Mouse (Mus musculus): ENCODE data around the gene Nt5c2.

Nt5c2 gene

DNA sequence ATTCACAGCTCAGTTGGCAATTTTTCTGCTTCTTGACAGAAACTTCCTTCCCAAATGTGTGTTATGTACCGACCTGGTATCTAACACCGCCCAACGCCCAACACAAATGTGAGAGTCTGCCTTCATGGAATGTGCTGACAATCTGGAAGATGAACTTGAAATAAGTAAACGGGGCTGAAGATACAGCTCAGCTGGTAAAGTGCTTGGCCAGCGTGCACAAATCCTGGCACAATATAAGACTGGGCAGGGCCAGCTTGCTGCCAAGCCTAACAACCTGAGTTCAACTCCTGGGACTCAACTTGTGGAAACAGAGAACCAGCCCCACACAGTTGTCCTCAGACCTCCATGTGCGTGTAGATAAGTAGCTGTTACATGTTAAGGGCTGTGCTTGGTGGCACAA, 48.6 kb downstream of the Nt5c2 start:
- DNase-seq (ENCODE audit: low spot score): no peak

DNA sequence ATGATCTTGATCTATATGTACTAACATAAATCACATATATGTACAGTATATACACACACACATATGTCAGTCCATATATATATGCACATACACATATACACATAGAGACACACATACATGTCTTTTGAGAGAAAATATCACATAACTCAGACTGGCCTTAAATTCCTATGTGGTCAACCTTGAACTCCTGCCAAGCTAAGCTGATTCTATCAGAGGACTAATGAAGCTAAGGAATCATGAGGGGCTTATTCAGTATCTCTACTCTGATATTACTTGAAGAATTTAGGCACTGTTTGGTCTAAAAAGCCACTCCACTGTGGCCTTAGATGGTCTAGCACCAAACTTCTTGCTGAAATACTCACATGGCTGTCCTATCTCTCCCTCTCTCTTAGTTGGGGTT, 49.5 kb downstream of the Nt5c2 start:
- DNase-seq (ENCODE audit: low spot score): no peak

DNA sequence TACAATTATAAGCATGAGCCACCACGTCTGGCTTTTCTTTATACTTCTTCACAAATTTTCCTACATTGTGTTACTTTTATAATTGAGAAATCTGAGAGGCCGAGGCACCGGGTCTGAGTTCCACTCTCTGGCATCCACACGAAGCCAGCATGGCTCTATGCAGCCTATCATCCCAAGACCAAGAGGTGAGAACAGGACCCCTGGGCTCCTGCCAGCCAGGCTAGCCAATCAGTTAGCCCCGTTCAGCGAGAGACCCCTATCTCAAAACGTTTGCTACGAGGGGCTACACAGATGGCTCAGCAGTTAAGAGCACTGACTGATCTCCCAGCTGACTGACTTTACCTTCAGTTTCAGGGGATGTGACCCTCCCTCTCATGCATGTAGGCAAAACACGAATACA, 50.6 kb downstream of the Nt5c2 start:
- no peak for DNase-seq (ENCODE audit: low spot score)

DNA sequence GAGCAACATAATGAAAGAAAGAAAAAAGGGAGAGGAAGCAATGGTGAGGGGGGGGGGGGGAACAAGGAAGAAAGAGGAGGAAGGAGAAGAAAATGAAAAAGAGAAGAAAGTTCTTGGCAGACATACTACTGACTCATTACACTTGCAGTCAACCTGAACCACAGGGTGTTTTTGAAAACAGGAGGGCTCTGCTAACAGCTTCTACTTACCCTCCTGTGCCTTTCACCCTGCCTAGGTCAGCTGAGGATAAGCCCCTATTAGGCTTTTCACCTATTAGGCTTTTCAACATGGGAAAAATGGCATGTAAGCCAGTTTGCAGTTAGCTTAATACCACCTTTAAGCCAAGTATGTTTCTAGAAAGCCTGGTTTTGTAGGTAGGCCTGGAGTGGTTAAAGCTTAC, 51.5 kb downstream of the Nt5c2 start:
- no peak for DNase-seq (ENCODE audit: low spot score)

DNA sequence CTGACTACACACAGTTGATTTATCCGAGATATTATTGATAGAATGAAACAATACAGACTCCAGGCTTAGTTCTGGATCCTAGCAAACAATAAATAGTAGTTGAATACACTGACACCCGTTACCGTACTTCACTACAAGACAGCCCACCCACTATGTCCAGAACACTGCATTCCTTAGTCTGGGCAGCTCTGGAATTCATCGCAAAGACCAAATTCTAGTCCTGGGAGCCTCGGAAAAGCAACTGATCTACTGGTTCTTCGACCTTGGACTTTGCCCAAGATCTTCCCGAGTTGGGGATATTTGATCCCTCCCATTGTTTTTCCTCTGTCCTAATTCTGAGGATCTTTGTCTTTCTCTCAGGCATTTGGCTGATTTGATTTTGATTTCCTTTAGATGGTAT, 52.1 kb downstream of the Nt5c2 start:
- no peak for DNase-seq (ENCODE audit: low spot score)

DNA sequence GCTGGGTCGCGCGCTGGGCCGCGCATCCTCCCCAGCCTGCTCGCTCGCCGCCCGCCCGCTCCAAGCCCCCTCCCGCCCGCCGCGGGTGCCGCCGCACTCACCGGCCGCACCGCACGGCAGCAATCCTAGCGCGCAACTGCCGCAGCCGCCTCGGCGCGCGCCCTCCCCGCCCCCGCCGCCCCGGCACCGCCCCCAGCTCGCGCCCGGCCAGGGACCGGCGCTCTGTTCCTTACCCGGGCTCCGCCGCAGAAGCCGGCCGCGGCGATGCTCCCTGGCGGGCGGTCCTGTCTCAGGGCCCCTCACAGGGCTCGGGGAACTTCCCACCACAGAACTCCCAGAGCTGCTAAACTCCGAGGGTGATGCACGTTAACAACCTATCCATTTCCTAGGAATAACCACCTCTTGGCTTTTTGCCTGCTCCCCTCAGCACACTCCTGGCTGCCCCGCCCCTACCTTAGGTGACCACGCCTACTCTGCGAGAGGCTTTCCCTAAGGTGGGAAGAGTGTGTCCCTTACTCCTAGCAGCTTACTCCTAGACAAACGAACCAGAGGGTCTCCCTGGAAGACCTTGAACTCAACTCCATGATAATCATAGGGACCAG, 52.7 kb downstream of the Nt5c2 start:
- DNase-seq (ENCODE audit: low spot score): peak; percentile 61

DNA sequence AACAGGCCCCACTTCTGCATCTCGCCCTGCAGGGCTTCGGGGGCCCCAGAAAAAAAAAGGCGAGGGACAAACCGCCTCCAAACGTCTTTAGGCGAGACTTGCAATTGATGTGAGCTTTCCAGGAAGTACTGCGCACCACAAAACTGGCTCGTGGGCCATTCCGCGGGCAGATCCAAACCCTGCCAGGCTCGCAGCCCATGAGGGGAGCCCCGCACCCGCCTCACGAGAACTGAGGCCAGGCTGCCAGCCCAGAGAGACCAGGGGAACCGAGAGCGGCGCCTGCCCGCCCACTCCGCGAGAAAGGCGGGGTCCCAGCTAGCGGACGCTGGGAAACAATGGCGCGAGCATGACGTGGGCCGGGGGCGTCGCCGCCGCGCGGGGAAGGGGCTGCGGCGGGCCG, 53.3 kb downstream of the Nt5c2 start:
- peak; percentile 86 for DNase-seq (ENCODE audit: low spot score)

DNA sequence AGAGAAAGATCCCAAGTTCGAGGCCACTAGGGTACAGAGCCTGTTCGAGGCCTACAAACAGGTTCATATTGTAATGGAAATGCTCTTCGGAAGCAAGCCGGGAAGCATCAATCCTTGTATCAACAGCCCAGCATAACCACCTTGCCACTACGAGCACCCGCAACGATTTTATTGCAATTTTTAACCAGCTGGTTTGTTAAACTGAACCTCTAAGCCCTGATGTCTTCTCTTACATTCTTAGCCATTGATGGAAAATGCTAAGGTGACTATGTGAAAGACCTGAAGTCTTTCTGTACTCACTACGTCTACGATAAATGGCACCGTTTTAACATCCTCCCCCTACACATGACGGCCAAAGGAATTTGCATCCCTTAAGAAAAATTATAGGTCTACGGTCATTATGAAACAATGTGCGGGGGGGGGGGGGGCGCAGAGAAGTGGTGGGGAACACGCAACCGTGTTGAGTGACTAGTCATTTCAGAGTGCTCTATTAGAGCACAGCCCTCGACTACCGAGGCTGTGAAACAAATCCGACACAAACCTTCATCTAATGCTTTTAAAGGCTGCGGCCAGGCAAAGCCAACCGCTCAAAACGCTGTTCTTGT, 53.8 kb downstream of the Nt5c2 start:
- no peak for DNase-seq (ENCODE audit: low spot score)

DNA sequence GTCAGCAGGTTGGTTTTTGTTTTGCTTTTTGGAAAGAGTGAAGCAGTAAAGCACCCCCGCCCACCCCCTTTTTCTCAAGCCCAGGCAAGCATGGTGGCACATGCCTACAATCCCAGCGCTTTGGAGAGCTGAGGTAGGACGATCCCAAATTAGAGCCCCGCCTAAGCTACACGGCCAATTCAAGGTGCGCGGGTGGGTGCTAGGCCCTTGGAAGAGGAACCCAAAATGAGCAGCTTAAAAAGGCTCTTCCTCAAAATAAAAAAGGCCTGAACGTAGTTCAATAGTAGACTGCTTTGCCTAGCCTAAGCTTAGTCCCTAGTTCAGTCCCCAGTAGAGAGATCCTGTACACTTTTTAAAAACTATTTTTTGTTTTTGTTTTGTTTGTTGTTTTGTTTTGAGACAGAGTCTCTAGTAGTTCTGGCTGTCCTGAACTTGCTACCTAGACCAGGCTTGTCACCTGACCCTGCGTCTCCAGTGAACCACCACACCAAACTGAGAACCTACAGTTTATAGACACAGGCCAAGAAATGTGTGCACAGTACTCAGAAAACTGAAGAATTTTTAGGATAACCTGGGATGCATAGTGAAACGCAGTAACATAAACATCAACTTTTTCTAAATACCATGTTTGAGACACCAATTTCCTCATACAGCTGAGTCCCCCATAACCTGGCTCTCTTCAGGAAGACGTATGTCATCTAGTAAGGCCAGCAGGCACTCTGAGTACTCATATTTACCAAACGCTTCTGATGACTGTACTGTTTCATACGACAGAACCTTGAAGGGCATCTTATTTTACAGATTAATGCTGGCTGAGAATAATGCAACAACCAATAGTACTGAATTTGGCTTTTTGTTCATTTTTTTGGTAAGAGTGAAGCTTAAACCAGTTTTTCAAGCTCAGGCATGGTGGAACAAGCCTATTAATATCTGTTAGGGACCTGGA, 54.6 kb downstream of the Nt5c2 start:
- DNase-seq (ENCODE audit: low spot score): no peak

DNA sequence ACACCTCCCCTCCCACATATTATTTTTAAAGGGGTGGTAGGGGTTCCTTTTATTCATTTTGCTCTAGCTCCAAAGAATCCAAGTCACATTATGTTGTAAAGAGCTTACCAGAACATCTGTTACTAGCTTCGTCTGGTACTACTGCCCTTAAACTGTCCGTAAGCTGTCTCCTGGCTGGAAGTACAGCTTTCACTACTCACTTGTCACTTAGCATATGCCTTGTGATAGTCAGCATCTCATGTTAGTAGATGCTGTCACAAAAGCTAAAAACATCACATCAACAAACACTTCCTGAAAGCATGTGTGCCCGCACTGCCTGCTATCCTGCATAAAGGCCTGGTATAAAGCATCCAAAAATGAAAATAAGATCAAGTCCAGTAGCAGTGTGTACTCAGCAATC, 55.4 kb downstream of the Nt5c2 start:
- DNase-seq (ENCODE audit: low spot score): no peak

DNA sequence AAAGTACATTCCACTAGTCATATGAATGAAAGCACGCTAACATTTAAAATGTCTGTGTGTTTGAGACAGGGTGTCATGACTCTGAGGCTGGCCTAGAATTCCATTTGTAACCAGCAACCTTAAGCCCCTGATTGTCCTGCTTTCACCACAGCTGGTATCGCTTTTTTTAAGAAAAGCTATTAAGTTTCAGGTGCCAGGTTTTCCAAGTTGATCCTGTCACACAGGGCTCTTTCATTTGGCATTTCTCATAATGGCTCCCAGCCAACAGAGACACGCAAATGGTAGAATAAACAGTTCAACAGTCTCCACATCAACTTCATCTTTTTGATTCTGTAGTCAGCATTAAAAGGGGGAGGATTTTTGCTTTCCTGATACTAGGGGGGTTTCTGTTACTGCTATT, 56.4 kb downstream of the Nt5c2 start:
- DNase-seq (ENCODE audit: low spot score): no peak

DNA sequence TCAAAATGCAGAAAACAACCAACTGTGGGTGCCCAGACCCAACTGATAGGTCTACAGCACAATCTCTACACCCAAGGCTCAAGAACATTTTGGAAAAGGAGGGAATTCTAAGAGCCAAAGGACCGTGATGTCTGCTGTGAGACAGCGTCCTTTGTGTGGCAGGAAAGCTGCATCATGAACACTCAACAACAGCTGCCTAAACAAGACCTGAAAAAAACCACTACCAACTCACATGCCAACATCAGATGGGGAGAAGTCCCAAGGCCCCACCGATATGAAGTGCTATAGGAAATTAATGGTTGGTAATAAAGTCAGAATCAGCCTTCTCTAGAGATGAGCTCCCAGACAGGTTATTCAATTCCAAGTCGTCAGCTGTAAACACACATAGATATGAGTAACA, 57.0 kb downstream of the Nt5c2 start:
- DNase-seq (ENCODE audit: low spot score): no peak

DNA sequence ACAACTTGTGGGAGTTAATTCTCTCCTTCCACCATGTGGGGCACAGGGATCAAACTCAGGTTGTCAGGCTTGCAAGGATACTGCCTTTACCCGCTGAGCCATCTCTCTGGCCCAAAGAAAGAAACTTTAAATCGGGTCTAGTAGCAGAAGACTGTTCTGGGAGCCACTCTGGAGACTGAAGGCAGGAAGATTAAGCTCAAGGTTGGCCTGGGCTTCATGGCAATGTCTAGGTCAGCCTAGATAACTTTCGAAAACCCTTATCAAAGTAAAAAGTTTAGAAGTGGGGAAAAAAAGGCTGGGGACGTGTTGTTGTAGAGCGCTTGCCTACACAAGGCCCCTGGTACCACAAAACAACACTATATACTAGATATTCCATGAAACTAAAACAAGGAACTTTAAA, 58.0 kb downstream of the Nt5c2 start:
- DNase-seq (ENCODE audit: low spot score): no peak

DNA sequence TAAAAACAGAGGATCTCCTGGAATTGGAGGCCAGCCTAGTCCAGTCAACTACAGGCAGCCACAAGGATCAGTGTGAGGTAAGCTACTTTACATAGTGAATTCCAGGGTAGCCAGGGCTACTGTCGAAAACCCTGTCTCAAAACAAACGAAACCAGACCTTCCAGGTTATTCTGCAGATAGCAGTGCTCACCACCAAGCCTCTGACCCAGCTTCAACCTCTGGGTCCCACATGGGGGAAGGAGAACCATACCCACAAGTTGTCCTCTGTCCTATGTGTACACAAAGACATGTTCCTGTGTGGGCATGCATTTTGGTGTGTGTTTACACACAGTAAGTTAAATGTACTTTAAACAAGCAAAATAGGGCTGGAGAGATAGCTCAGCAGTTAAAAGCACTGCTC, 58.5 kb downstream of the Nt5c2 start:
- no peak for DNase-seq (ENCODE audit: low spot score)

DNA sequence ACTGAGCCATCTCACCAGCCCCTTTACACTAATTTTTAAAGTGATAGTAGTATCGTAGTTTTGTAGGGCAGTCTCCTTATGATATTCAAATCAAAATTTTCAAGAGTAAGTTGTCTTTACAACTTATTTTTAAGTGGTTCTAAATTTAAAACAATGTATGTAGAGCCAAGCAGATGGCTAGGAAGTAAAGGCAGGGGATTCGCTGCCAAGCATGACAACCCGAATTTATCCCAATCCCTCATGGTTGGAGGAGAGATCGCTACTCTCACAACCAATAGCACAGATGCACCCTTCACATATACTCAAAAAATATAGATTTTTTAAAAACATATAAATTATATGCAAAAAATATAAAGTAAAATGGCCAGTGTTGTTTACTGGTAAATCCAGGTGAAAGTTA, 59.3 kb downstream of the Nt5c2 start:
- no peak for DNase-seq (ENCODE audit: low spot score)

DNA sequence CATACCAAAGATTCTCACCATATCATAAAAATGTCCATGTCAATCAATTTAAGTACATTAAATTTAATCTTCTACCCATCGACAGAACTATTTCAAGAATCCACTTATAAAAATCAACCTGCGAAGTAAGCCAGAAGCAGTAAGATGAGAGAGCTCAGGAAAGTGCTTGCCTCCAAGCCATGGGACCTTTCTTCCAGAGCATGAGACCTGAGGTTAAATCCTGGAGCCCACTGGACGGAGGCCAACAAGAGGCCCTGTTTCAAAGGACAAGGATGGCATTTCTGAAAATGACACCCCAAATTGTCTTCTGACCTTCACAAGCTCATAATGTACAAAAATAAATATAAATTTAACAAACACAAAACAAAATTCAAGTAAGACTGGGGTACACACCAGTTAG, 61.4 kb downstream of the Nt5c2 start:
- no peak for DNase-seq (ENCODE audit: low spot score)

DNA sequence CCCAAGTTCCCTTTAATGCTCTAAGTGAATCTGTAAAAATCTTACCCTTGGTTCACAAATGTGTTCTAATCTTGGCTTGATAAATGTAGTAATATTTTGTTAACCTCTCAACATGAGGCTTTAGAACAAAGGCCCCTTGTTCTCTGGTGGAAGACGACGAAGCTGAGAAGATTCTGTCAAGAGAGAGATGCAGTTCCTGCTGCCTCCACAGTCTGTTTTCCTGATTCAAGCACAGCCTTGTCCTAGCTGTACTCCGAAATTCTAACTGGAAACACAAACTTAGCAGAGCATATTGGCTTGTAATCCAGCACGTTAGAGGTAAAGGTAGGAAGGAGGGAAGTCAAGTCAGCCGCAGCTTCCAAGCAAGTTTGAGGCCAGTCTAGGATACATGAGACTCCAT, 62.0 kb downstream of the Nt5c2 start:
- DNase-seq (ENCODE audit: low spot score): no peak

DNA sequence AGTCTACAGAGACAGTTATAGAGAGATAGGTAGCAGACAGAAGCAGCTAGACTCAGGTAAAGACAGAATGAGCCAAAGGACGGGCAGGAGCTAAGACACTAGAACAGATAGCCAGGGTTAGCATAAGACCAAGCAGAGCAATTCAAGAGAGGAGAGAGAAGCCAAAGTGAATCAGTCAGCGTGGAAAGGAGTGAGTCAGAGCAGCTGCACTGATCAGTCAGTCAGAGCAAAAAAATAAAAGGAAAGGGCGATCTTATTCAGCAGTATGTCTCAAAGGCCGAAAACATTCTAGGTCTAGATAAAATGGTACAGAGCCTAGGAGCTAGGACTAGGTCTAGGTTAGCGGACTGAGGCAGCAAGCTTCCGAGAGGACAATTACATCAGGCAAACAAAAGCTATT, 70.6 kb downstream of the Nt5c2 start:
- no peak for DNase-seq (ENCODE audit: low spot score)

DNA sequence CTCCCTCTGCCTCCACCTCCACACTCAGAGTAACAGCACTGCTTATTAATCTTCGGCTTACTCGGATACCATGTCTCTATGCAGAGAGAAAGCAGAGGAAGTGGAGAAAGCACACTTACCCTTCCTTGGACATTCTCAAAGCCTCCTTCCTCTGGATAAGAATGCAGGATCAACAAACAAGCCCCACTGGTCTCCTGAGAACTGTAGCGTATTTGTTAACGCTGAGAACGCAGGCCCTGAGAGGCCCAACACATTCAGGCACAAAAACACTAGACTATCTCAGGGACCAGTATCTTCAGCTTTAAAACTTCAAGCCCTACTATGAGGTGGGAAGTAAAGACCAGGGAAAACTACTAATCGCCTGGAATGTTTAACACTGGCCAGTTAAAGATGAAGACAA, 77.8 kb downstream of the Nt5c2 start:
- DNase-seq (ENCODE audit: low spot score): no peak

DNA sequence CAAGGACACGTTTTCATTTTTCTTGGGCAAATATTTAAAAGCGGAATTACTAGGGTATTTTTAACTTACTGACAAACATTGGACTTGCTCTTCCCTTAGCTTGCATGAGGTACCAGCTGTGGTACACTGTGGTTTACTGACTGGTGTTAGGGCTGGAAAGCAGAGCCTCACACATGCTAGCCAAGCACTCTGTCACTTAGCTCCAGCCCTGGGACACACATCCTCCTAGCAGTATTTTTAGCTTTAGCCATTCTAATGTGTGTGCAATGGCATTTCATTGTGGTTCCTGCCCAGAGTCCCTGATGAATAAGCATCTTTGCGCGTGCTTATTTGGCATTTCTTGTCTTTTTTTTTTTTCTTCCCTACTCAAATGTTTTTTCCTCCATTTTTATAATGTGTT, 80.9 kb downstream of the Nt5c2 start:
- no peak for DNase-seq (ENCODE audit: low spot score)

DNA sequence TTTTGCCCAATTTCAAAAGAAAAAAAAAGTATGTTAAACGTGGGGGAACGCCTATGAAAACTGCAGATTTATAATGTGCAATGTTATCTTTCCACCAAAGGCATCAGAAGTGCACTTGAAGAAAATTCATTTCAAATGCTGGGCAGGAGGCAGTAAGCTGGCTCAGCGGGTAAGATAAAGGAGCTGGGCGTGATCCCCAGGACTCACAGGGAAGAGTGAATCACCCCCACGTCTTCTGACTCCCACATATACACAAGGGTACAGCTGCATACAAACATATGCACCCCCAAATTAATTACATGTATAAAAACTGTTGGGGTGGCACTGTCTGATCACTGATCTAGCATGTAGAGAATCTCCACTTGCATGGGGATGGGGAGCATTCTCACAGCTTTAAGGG, 82.3 kb downstream of the Nt5c2 start:
- DNase-seq (ENCODE audit: low spot score): no peak

DNA sequence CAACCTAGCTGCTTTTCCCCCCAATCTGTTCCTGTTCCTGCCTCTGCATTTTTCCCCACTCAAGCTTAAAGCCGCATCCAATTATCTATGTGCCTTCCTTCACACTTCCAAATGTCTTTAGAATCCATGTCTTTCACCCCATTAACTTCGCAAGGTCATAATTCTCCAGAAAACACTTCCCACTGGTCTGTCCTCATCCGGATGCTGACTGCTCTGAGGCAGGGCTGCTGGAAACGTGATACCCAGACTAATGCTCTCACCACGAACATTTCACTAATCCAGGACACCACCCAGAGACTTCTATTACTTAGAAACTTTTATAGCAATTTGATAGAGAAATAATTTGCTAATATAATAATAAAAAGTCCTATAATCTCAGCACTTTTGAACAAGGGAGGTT, 84.9 kb downstream of the Nt5c2 start:
- DNase-seq (ENCODE audit: low spot score): no peak

DNA sequence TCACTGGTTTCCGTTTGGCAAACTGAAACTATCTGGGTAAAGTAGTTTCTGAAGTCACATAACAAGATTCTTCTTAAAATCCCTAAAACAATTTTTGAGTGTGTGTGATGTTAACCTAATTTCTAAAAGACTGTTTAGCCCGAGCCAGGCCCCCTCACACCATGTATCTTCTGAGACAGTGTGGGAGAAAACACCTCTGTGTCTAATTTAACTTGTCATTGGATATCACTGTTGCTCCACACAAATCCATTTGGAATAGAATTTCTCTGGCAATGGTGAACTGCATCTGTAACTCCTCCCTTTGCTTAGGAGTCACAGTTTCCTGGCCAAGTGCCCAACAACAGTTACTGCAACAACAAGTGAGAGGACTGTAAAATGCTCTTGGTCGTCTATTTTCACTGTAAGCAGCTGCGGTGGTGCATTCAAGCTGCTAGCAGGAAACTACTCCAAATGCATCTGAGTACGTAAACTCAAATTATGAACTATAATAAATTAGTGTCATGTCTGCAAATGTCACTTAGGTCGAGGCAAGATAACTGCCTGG, 85.8 kb downstream of the Nt5c2 start:
- DNase-seq (ENCODE audit: low spot score): peak; percentile 60

All from layer of hippocampus, adult 11-12 months (tissue).